Mouse (Mus musculus): ENCODE results near the gene Vasn. TPM values are rescaled to one million over a fixed set of nuclear protein-coding genes. Genes with fewer than 3 reads are reported as not detected.

Vasn gene
- total RNA-seq, 1 experiment = 8.7 TPM

- H3K9me3 ChIP-seq (ENCODE audit: control insufficient read depth, insufficient read depth, low read depth, low read length) = no peaks in the 10 kb centered on the region
- H3K27ac ChIP-seq (ENCODE audit: insufficient read depth, low read depth, low read length, poor library complexity, severe bottlenecking) = no peak overlapping the region
- DNase-seq (ENCODE audit: low read depth, low spot score) = no peak
- H3K9ac ChIP-seq (ENCODE audit: insufficient read depth, low read depth, low read length, poor library complexity, severe bottlenecking) = no peak overlapping the region
- no peaks in the 10 kb centered on the region for H3K36me3 ChIP-seq (ENCODE audit: control insufficient read depth, insufficient read depth, low read length, poor library complexity, severe bottlenecking)
- H3K4me3 ChIP-seq (ENCODE audit: insufficient read depth in 1 of 2, low read depth in 1 of 2, low read length in 2 of 2, poor library complexity in 1 of 2, severe bottlenecking in 1 of 2) = no peak overlapping the region
- peaks cover 19 to 56% of the 10 kb centered on the region in 2 experiments for H3K4me1 ChIP-seq (ENCODE audit: control insufficient read depth in 2 of 2, insufficient read depth in 2 of 2, low read length in 2 of 2, poor library complexity in 1 of 2)
- TF ChIP-seq CHD2 (IDR thresholded peaks at IDR 0.05; ENCODE audit: low read depth, low read length) (no peak), HCFC1 (IDR thresholded peaks at IDR 0.05; ENCODE audit: borderline replicate concordance, insufficient read depth, low read length) (no peak), ZNF384 (IDR thresholded peaks at IDR 0.05; ENCODE audit: low read depth, low read length) (no peak), ZC3H11A (IDR thresholded peaks at IDR 0.05; ENCODE audit: borderline replicate concordance, low read depth, low read length) (no peak), MAFK (IDR thresholded peaks at IDR 0.05; ENCODE audit: insufficient read depth, low read depth, low read length) (no peak)
- in situ Hi-C loops (cut with MboI; ENCODE audit: low sequenced_read_pairs in 2 of 2, unreplicated experiment in 2 of 2) = no loop called here
Measured at GRCm38 (mm10) chr16:4597296-4597695, 42.4 kb upstream of the Vasn start.

DNA sequence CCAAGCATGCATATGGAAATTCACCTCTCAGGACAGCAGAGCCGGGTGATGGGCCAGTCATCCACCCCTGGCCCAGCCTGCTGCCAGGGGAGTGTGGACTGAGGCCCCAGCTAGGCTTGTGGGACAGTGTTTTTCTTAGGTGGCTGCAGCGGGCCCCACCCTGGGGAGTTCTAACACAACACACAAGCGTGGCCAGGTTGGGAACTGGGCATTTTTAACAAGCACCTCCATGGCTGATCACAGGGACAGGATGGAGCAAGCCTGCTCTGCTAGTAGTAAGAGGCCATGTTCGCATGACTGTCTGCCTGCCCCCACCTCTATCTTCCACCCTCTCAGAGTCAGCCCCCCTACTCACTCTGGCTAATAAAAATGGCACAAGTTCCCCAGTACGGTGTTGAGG is 41.7 kb upstream of the Vasn start:
- peak overlapping the region; percentile 15; the same call in 1 of the 2 replicates for H3K9ac ChIP-seq (ENCODE audit: insufficient read depth, low read depth, low read length, poor library complexity, severe bottlenecking)
- TF ChIP-seq ZNF384 (IDR thresholded peaks at IDR 0.05; ENCODE audit: low read depth, low read length) (no peak), ZC3H11A (IDR thresholded peaks at IDR 0.05; ENCODE audit: borderline replicate concordance, low read depth, low read length) (no peak), HCFC1 (IDR thresholded peaks at IDR 0.05; ENCODE audit: borderline replicate concordance, insufficient read depth, low read length) (no peak), CHD2 (IDR thresholded peaks at IDR 0.05; ENCODE audit: low read depth, low read length) (no peak), MAFK (IDR thresholded peaks at IDR 0.05; ENCODE audit: insufficient read depth, low read depth, low read length) (no peak)
- H3K27ac ChIP-seq (ENCODE audit: insufficient read depth, low read depth, low read length, poor library complexity, severe bottlenecking) = no peak overlapping the region; the same call in 1 of the 2 replicates
- in situ Hi-C loops (cut with MboI; ENCODE audit: low sequenced_read_pairs in 2 of 2, unreplicated experiment in 2 of 2) = no loop called here
- DNase-seq (ENCODE audit: low read depth, low spot score) = no peak
- no peak overlapping the region for H3K4me3 ChIP-seq (ENCODE audit: insufficient read depth in 1 of 2, low read depth in 1 of 2, low read length in 2 of 2, poor library complexity in 1 of 2, severe bottlenecking in 1 of 2)
- no peaks in the 10 kb centered on the region for H3K36me3 ChIP-seq (ENCODE audit: control insufficient read depth, insufficient read depth, low read length, poor library complexity, severe bottlenecking)
- H3K9me3 ChIP-seq (ENCODE audit: control insufficient read depth, insufficient read depth, low read depth, low read length) = no peaks in the 10 kb centered on the region
- H3K4me1 ChIP-seq (ENCODE audit: control insufficient read depth in 2 of 2, insufficient read depth in 2 of 2, low read length in 2 of 2, poor library complexity in 1 of 2) = peaks cover 25 to 63% of the 10 kb centered on the region in 2 experiments

DNA sequence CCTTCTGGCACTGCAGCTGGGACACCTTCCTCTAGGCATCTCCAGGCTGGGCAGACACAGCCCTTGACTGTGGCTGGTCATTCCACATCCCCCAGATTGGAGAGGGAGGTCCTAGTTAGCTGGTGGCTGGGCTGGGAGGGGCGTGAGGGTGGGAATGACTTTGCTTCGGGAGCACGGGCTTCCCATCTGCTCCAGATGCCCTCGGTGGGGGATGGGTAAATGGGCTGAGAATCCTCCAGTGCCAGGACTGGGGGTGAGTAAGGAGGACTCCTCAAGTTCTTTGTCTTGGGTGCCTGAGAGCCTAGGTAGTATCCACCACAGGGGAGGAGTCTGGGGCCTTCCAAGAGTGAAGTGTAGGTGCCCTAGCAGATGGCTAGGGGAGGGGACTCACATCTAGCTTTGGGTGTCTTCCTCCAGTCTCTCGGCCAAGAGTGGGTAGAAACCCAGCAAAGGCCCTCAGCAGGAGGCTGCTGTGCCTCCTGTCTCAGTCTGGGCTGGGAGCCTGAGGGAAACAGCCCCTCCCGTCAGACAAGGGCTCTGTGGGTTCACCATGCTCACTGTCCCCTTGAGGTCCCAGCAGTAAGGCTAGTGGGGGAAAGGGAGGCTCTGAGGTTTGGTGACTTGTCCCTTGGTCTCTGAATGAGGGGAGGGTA is 40.7 kb upstream of the Vasn start:
- H3K9ac ChIP-seq (ENCODE audit: insufficient read depth, low read depth, low read length, poor library complexity, severe bottlenecking) = no peak overlapping the region
- peaks cover 29 to 73% of the 10 kb centered on the region in 2 experiments for H3K4me1 ChIP-seq (ENCODE audit: control insufficient read depth in 2 of 2, insufficient read depth in 2 of 2, low read length in 2 of 2, poor library complexity in 1 of 2)
- no peaks in the 10 kb centered on the region for H3K36me3 ChIP-seq (ENCODE audit: control insufficient read depth, insufficient read depth, low read length, poor library complexity, severe bottlenecking)
- H3K4me3 ChIP-seq (ENCODE audit: insufficient read depth in 1 of 2, low read depth in 1 of 2, low read length in 2 of 2, poor library complexity in 1 of 2, severe bottlenecking in 1 of 2) = no peak overlapping the region
- no peaks in the 10 kb centered on the region for H3K9me3 ChIP-seq (ENCODE audit: control insufficient read depth, insufficient read depth, low read depth, low read length)
- DNase-seq (ENCODE audit: low read depth, low spot score) = no peak
- H3K27ac ChIP-seq (ENCODE audit: insufficient read depth, low read depth, low read length, poor library complexity, severe bottlenecking) = no peak overlapping the region
- in situ Hi-C loops (cut with MboI; ENCODE audit: low sequenced_read_pairs in 2 of 2, unreplicated experiment in 2 of 2) = no loop called here
- TF ChIP-seq ZC3H11A (IDR thresholded peaks at IDR 0.05; ENCODE audit: borderline replicate concordance, low read depth, low read length) = no peak
- TF ChIP-seq HCFC1 (IDR thresholded peaks at IDR 0.05; ENCODE audit: borderline replicate concordance, insufficient read depth, low read length) = no peak

GRCm38 (mm10) chr16:4599616-4600015 is 40.1 kb upstream of the Vasn start:
- Histone ChIP-seq H3K4me1 (ENCODE audit: control insufficient read depth in 2 of 2, insufficient read depth in 2 of 2, low read length in 2 of 2, poor library complexity in 1 of 2) (peaks cover 33 to 79% of the 10 kb centered on the region in 2 experiments), H3K27ac (ENCODE audit: insufficient read depth, low read depth, low read length, poor library complexity, severe bottlenecking) (no peak overlapping the region), H3K9me3 (ENCODE audit: control insufficient read depth, insufficient read depth, low read depth, low read length) (no peaks in the 10 kb centered on the region), H3K36me3 (ENCODE audit: control insufficient read depth, insufficient read depth, low read length, poor library complexity, severe bottlenecking) (no peaks in the 10 kb centered on the region), H3K4me3 (ENCODE audit: insufficient read depth in 1 of 2, low read depth in 1 of 2, low read length in 2 of 2, poor library complexity in 1 of 2, severe bottlenecking in 1 of 2) (no peak overlapping the region), H3K9ac (ENCODE audit: insufficient read depth, low read depth, low read length, poor library complexity, severe bottlenecking) (no peak overlapping the region)
- in situ Hi-C loops (cut with MboI; ENCODE audit: low sequenced_read_pairs in 2 of 2, unreplicated experiment in 2 of 2) = no loop called here
- no peak for TF ChIP-seq ZC3H11A (IDR thresholded peaks at IDR 0.05; ENCODE audit: borderline replicate concordance, low read depth, low read length)
- no peak for TF ChIP-seq CHD2 (IDR thresholded peaks at IDR 0.05; ENCODE audit: low read depth, low read length)
- TF ChIP-seq ZNF384 (IDR thresholded peaks at IDR 0.05; ENCODE audit: low read depth, low read length) = no peak
- no peak for TF ChIP-seq HCFC1 (IDR thresholded peaks at IDR 0.05; ENCODE audit: borderline replicate concordance, insufficient read depth, low read length)
- no peak for TF ChIP-seq MAFK (IDR thresholded peaks at IDR 0.05; ENCODE audit: insufficient read depth, low read depth, low read length)
- no peak for DNase-seq (ENCODE audit: low read depth, low spot score)

Measured in ES-E14 (cell line).